Mouse (Mus musculus): ENCODE results near the gene Lyrm2. TPM values are rescaled to one million over a fixed set of nuclear protein-coding genes. Genes with fewer than 3 reads are reported as not detected.

Gene Lyrm2
- polyA plus RNA-seq, 1 experiment from 2014 or later: 175 TPM

GRCm38 (mm10) chr4:32820676-32821075, 20.6 kb downstream of the Lyrm2 start:
- Histone ChIP-seq H3K4me3 (no peak overlapping the region), H3K9me3 (no peaks in the 10 kb centered on the region), H3K4me2 (replicated peaks) (no peak overlapping the region), H3K27me3 (no peaks in the 10 kb centered on the region), H3K36me3 (peaks cover 61% of the 10 kb centered on the region), H3K4me1 (no peaks in the 10 kb centered on the region), H3K9ac (replicated peaks) (no peak overlapping the region), H3K27ac (replicated peaks) (no peak overlapping the region)
- WGBS: 91% methylated on average over 3 of the region's 3 CpGs
- no peak for ATAC-seq (ENCODE audit: low FRiP score, low read depth)

- 59% methylated on average over 8 of the region's 8 CpGs for WGBS
- no peak for ATAC-seq (ENCODE audit: low FRiP score, low read depth)
- Histone ChIP-seq H3K4me1 (peaks cover 6% of the 10 kb centered on the region; the same call in 1 of the 2 replicates), H3K9ac (replicated peaks) (no peak overlapping the region), H3K4me2 (replicated peaks) (no peak overlapping the region), H3K27ac (replicated peaks) (no peak overlapping the region), H3K9me3 (no peaks in the 10 kb centered on the region), H3K36me3 (peaks cover 39% of the 10 kb centered on the region), H3K27me3 (no peaks in the 10 kb centered on the region), H3K4me3 (no peak overlapping the region)
Observed at GRCm38 (mm10) chr4:32824254-32824653, 24.2 kb downstream of the Lyrm2 start.

- Histone ChIP-seq H3K9me3 (no peaks in the 10 kb centered on the region), H3K4me3 (no peak overlapping the region), H3K36me3 (peaks cover 15% of the 10 kb centered on the region; the same call in 1 of the 2 replicates), H3K4me2 (replicated peaks) (no peak overlapping the region), H3K27ac (replicated peaks) (no peak overlapping the region), H3K4me1 (peaks cover 6% of the 10 kb centered on the region; the same call in 1 of the 2 replicates), H3K9ac (replicated peaks) (no peak overlapping the region), H3K27me3 (no peaks in the 10 kb centered on the region)
- ATAC-seq (ENCODE audit: low FRiP score, low read depth): no peak
- 72% methylated on average over 7 of the region's 7 CpGs for WGBS
Observed at GRCm38 (mm10) chr4:32826925-32827324, 26.9 kb downstream of the Lyrm2 start.

DNA sequence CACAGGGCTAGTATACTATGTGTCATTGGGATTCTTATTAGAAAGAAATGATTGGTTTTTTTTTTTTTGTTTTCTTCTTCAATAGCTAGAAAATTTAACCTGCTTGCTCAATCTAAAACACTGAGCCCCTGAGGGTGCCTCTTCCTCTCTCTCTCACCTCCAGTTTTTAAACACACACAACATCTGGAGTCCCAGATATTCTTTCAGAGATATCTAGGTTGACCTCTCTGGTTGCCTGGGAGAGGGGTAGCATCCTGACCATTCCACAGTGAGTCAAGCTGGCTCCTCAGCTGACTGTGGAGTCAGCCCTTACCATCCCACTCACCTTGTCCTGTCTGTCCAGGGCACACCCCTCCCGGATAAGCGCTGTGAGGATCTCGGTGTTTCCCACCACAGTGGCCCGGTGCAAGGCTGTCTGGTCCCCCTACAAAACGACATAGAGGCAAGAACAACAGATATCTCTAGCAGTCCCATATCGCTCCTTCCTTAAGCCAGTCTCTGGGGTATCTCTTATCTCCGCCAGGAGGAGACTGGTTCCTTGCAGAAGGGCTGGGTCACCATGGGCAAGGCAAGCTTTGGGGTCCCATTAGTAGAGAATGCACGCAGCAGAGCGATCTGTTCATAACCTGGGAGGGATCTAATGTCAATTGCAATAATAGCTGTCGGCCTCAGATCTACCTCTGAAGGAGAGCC, 28.5 kb downstream of the Lyrm2 start:
- Histone ChIP-seq H3K4me2 (replicated peaks) (no peak overlapping the region), H3K27me3 (no peaks in the 10 kb centered on the region), H3K36me3 (0 out of 2 replicates have a peak, but pooled peaks cover 3% of the 10 kb centered on the region), H3K9me3 (no peaks in the 10 kb centered on the region), H3K4me3 (no peak overlapping the region), H3K27ac (replicated peaks) (no peak overlapping the region), H3K4me1 (peaks cover 6% of the 10 kb centered on the region; the same call in 1 of the 2 replicates), H3K9ac (replicated peaks) (no peak overlapping the region)
- no peak for ATAC-seq (ENCODE audit: low FRiP score, low read depth)
- WGBS: 92% methylated on average over 10 of the region's 10 CpGs

GRCm38 (mm10) chr4:32829316-32829715, 29.3 kb downstream of the Lyrm2 start:
- 69% methylated on average over 10 of the region's 10 CpGs for WGBS
- Histone ChIP-seq H3K4me1 (peaks cover 8% of the 10 kb centered on the region; the same call in 1 of the 2 replicates), H3K4me3 (no peak overlapping the region)

DNA sequence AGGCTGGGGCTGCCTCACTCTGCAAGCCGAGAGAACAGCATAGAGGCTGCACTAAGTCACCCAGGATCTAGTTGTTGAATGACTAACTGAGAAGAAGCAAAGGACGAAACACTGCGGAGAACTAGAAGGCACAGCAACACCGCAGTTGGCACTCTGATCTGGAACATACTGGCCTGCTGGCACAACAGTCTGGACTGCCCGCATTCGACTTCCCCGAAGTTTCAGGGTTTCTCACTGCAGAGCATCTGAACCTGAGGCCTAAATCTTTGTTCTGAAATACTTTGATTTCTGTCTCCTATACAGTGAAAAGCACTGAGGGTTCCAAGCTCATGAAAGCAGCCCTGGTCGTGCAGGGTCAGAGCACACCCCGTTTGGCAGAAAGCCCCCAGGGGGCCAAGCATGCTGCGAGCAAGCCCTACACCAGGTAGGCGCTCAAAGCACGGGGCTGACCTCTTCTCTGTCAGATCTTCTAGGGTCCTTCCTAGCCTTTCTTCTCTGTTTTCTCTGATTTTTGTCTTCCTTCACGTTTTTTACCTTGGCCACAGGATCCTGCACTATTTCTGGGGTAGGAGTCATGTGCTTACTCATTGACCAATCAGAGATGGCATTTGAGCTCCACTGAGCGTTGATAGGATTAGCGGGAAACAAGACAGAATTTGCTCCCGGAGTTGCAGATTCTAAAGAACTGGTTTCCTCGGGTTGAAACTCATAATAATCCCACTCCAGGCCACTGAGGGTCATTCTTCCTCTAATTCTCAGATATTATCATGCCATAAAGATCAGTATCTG, 33.6 kb downstream of the Lyrm2 start:
- WGBS: 46% methylated on average over 17 of the region's 17 CpGs
- peak; percentile 38; the same call in 1 of the 2 replicates for ATAC-seq (ENCODE audit: low FRiP score, low read depth)
- Histone ChIP-seq H3K9ac (replicated peaks) (no peak overlapping the region), H3K4me3 (peak overlapping the region; percentile 28), H3K36me3 (0 out of 2 replicates have a peak, but pooled peaks cover 10% of the 10 kb centered on the region), H3K27me3 (no peaks in the 10 kb centered on the region), H3K27ac (replicated peaks) (no peak overlapping the region), H3K4me1 (peaks cover 14% of the 10 kb centered on the region), H3K4me2 (replicated peaks) (peak overlapping the region; percentile 45), H3K9me3 (no peaks in the 10 kb centered on the region)

More at GRCm38 (mm10) chr4:32829316-32829715, 29.3 kb downstream of the Lyrm2 start:
- Histone ChIP-seq H3K4me2 (replicated peaks) (no peak overlapping the region), H3K36me3 (0 out of 2 replicates have a peak, but pooled peaks cover 3% of the 10 kb centered on the region), H3K9ac (replicated peaks) (no peak overlapping the region), H3K9me3 (no peaks in the 10 kb centered on the region), H3K27me3 (no peaks in the 10 kb centered on the region), H3K27ac (replicated peaks) (no peak overlapping the region)
- no peak for ATAC-seq (ENCODE audit: low FRiP score, low read depth)

DNA sequence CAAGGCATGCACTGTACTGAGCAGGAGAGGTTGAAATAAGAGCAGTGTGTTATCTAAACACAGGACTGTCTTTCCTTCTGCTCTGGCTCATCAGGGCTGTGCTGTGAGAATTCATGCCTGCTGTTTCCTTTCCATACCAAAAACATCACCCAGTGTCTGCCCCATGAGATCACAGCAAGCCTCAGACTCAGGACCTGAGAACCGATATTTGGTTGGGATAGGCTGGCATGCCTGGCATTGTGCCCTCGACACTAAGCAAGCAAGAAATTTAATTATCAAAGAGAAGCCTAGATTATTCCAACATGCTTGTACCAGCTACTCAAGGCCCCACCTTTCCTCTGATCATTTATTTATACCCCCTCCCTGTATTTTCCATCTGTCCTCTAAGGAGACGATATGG, 34.5 kb downstream of the Lyrm2 start:
- Histone ChIP-seq H3K4me2 (replicated peaks) (peak overlapping the region; percentile 45; the same call in 1 of the 2 replicates), H3K9me3 (no peaks in the 10 kb centered on the region)
- 85% methylated on average over 3 of the region's 3 CpGs for WGBS

DNA sequence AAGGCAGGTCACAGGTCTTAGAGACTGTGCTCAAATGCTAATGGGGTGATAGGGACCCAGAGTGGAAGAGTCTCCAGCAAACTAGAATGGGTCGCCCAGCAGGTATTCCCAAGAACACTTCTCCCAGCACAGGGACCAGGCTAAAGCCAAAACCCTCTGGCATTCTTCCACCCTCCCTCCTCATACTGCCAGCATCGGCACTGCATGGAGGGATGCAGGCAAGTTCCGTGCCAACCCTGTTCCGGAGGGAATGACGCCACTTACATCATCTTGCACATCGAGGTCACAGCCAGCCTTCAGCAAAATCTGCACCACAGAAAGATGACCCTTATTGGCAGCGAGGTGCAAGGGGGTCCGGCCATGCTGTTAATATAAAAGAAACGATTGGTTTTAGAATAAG, 36.0 kb downstream of the Lyrm2 start:
- ATAC-seq (ENCODE audit: low FRiP score, low read depth): no peak

More for the DNA sequence above, 34.5 kb downstream of the Lyrm2 start:
- H3K4me1 ChIP-seq: peaks cover 14% of the 10 kb centered on the region
- no peak overlapping the region for H3K9ac ChIP-seq (replicated peaks)
- no peak overlapping the region for H3K4me3 ChIP-seq
- H3K27me3 ChIP-seq: no peaks in the 10 kb centered on the region
- 0 out of 2 replicates have a peak, but pooled peaks cover 7% of the 10 kb centered on the region for H3K36me3 ChIP-seq
- no peak overlapping the region for H3K27ac ChIP-seq (replicated peaks)
- ATAC-seq (ENCODE audit: low FRiP score, low read depth): no peak

GRCm38 (mm10) chr4:32838401-32838800, 38.3 kb downstream of the Lyrm2 start:
- no peak overlapping the region for H3K4me3 ChIP-seq

More for the DNA sequence above, 36.0 kb downstream of the Lyrm2 start:
- 92% methylated on average over 9 of the region's 9 CpGs for WGBS
- H3K4me2 ChIP-seq (replicated peaks): no peak overlapping the region
- H3K27ac ChIP-seq (replicated peaks): no peak overlapping the region
- H3K9me3 ChIP-seq: no peaks in the 10 kb centered on the region
- H3K4me3 ChIP-seq: no peak overlapping the region
- H3K9ac ChIP-seq (replicated peaks): no peak overlapping the region
- no peaks in the 10 kb centered on the region for H3K27me3 ChIP-seq
- peaks cover 14% of the 10 kb centered on the region for H3K4me1 ChIP-seq
- H3K36me3 ChIP-seq: 0 out of 2 replicates have a peak, but pooled peaks cover 7% of the 10 kb centered on the region

More at GRCm38 (mm10) chr4:32838401-32838800, 38.3 kb downstream of the Lyrm2 start:
- WGBS: 63% methylated on average over 3 of the region's 3 CpGs
- H3K27me3 ChIP-seq: no peaks in the 10 kb centered on the region
- peak overlapping the region; percentile 47 for H3K27ac ChIP-seq (replicated peaks)
- H3K9me3 ChIP-seq: no peaks in the 10 kb centered on the region
- no peak overlapping the region for H3K4me2 ChIP-seq (replicated peaks)
- 0 out of 2 replicates have a peak, but pooled peaks cover 10% of the 10 kb centered on the region for H3K36me3 ChIP-seq
- H3K9ac ChIP-seq (replicated peaks): no peak overlapping the region
- ATAC-seq (ENCODE audit: low FRiP score, low read depth): peak; percentile 69; the same call in 1 of the 2 replicates
- H3K4me1 ChIP-seq: peaks cover 14% of the 10 kb centered on the region

Other genes starting within 250 kb of the Lyrm2 start
- 0.10 TPM in 1 of 2 replicates, not detected in the other for gene Gja10, start 197.5 kb upstream of the Lyrm2 start, polyA plus RNA-seq (2016; fragmentation: Nextera tagmentation; extraction: Ambion mirVana)
- gene Casp8ap2, start 184.8 kb upstream of the Lyrm2 start, polyA plus RNA-seq (2016; fragmentation: Nextera tagmentation; extraction: Ambion mirVana): 61.3 and 62.1 TPM in 2 replicates
- gene Mdn1, start 143.1 kb upstream of the Lyrm2 start, polyA plus RNA-seq (2016; fragmentation: Nextera tagmentation; extraction: Ambion mirVana): 16.5 and 17.0 TPM in 2 replicates
- 36.7 and 39.9 TPM in 2 replicates for gene Ankrd6, start 150.6 kb downstream of the Lyrm2 start, polyA plus RNA-seq (2016; fragmentation: Nextera tagmentation; extraction: Ambion mirVana)
- gene Rragd, start 182.8 kb downstream of the Lyrm2 start, polyA plus RNA-seq (2016; fragmentation: Nextera tagmentation; extraction: Ambion mirVana): 38.3 and 44.0 TPM in 2 replicates
- 51.7 and 55.1 TPM in 2 replicates for gene Ube2j1, start 231.2 kb downstream of the Lyrm2 start, polyA plus RNA-seq (2016; fragmentation: Nextera tagmentation; extraction: Ambion mirVana)